Mouse (Mus musculus): ENCODE measurements around the gene Ptges3.
"Not testable (repeated sequence)": the region's sequence is repeated elsewhere in the genome, so short reads cannot be mapped to it uniquely, and the experiment has no call there.

Ptges3 gene

GRCm38 (mm10) chr10:128058601-128059151 is at the start of gene Ptges3:
TSS of gene Ptges3 (plus strand) at chr10:128058954.
- peak; percentile 91 to 96 for DNase-seq

GRCm38 (mm10) chr10:128009735-128010134 is 49.0 kb upstream of the Ptges3 start:
- no peak for DNase-seq

- peak; percentile 61 to 77 for DNase-seq
These were observed 43.5 kb upstream of the Ptges3 start, which contains the start of gene Prim1 for GRCm38 (mm10) chr10:128015068-128015934. TSS of gene Prim1 (plus strand) at chr10:128015168.

- no peak for DNase-seq
These were observed 36.6 kb upstream of the Ptges3 start for GRCm38 (mm10) chr10:128022196-128022595.

GRCm38 (mm10) chr10:128023496-128023895 is 35.3 kb upstream of the Ptges3 start:
- DNase-seq = no peak

- DNase-seq = no peak
These were observed 28.8 kb upstream of the Ptges3 start for GRCm38 (mm10) chr10:128029931-128030330.

- no peak for DNase-seq
These were observed 27.9 kb upstream of the Ptges3 start for GRCm38 (mm10) chr10:128030860-128031259.

- no peak for DNase-seq
These were observed 21.9 kb upstream of the Ptges3 start for GRCm38 (mm10) chr10:128036746-128037425.

- no peak for DNase-seq
These were observed 20.8 kb upstream of the Ptges3 start for GRCm38 (mm10) chr10:128037921-128038320.

GRCm38 (mm10) chr10:128039167-128039566 is 19.6 kb upstream of the Ptges3 start:
- DNase-seq = no peak

- no peak for DNase-seq
These were observed 18.9 kb upstream of the Ptges3 start for GRCm38 (mm10) chr10:128039858-128040257.

- no peak for DNase-seq
These were observed 18.5 kb upstream of the Ptges3 start for GRCm38 (mm10) chr10:128040293-128040692.

- no peak for DNase-seq
These were observed 17.1 kb upstream of the Ptges3 start for GRCm38 (mm10) chr10:128041636-128042035.

- no peak for DNase-seq
These were observed 16.3 kb upstream of the Ptges3 start for GRCm38 (mm10) chr10:128042466-128042865.

- DNase-seq = no peak
These were observed 15.5 kb upstream of the Ptges3 start for GRCm38 (mm10) chr10:128043041-128043835.

GRCm38 (mm10) chr10:128048157-128048556 is 10.6 kb upstream of the Ptges3 start:
- no peak for DNase-seq

GRCm38 (mm10) chr10:128049741-128050140 is 9.0 kb upstream of the Ptges3 start:
- DNase-seq = no peak

- no peak for DNase-seq
These were observed 8.4 kb upstream of the Ptges3 start for GRCm38 (mm10) chr10:128050355-128050754.

GRCm38 (mm10) chr10:128051589-128051988 is 7.2 kb upstream of the Ptges3 start:
- DNase-seq = no peak

GRCm38 (mm10) chr10:128052136-128052535 is 6.6 kb upstream of the Ptges3 start:
- not testable (repeated sequence) for DNase-seq

GRCm38 (mm10) chr10:128053001-128053400 is 5.8 kb upstream of the Ptges3 start:
- DNase-seq = no peak

- DNase-seq = no peak
These were observed 570 bp upstream of the Ptges3 start for GRCm38 (mm10) chr10:128058184-128058583.
